In genomic region chr3:104500881-104501280, GRCm38 (mm10) we compare ENCODE assay signal across 19 mouse cellular contexts. TPM values are rescaled to one million over a fixed set of nuclear protein-coding genes. Genes with fewer than 3 reads are reported as not detected.
DNase-seq lines count a peak whose midpoint lies in the region; ATAC-seq lines count a peak whose summit lies in the region.
"Had no signal": no experiment of that assay in that cellular context is flagged by ENCODE, and none has a peak within 500 bp of the region (broad histone marks: within the 10 kb centered on the region; RNA-seq: fewer than 3 reads in every experiment).

No protein-coding gene starts in this region.

- 78% methylated on average over 2 of the region's 2 CpGs for WGBS in kidney, embryonic 14.5 days
- WGBS in intestine, embryonic 15.5 days, result 50% methylated on average over 2 of the region's 2 CpGs
- 44% methylated on average over 2 of the region's 2 CpGs for WGBS in neural tube, embryonic 14.5 days

- no peaks in the 10 kb centered on the region for H3K27me3 ChIP-seq in kidney, embryonic 14.5 days (ENCODE audit: control insufficient read depth, insufficient read depth, low read length)
- no peaks in the 10 kb centered on the region for H3K27me3 ChIP-seq in intestine, embryonic 15.5 days (replicated peaks)
- H3K27me3 ChIP-seq in neural tube, embryonic 14.5 days (ENCODE audit: control insufficient read depth, insufficient read depth, low read length), result no peaks in the 10 kb centered on the region
- H3K27me3 ChIP-seq: embryonic facial prominence, embryonic 12.5 days; hindbrain, embryonic 12.5 days had no signal

- H3K4me3 ChIP-seq in kidney, embryonic 14.5 days (ENCODE audit: low read length), result no peak overlapping the region
- no peak overlapping the region for H3K4me3 ChIP-seq in intestine, embryonic 15.5 days (replicated peaks)
- no peak overlapping the region for H3K4me3 ChIP-seq in neural tube, embryonic 14.5 days (ENCODE audit: low read depth, low read length)
- H3K4me3 ChIP-seq: embryonic facial prominence, embryonic 12.5 days; hindbrain, embryonic 12.5 days; midbrain, embryonic 10.5 days had no signal

- ATAC-seq in kidney, embryonic 14.5 days (ENCODE audit: low FRiP score, low TSS enrichment), result no peak
- peak; percentile 55; the same call in 1 of the 2 replicates for ATAC-seq in intestine, embryonic 15.5 days
- ATAC-seq in neural tube, embryonic 14.5 days (ENCODE audit: low read depth), result peak; percentile 79; the same call in 1 of the 2 replicates
- ATAC-seq: CD4-positive, CD25-positive, alpha-beta regulatory T cell, adult 4 months had no signal

- H3K27ac ChIP-seq in kidney, embryonic 14.5 days (ENCODE audit: low read depth, low read length), result no peak overlapping the region
- no peak overlapping the region for H3K27ac ChIP-seq in intestine, embryonic 15.5 days
- no peak overlapping the region for H3K27ac ChIP-seq in neural tube, embryonic 14.5 days (ENCODE audit: low read depth, low read length)
- H3K27ac ChIP-seq: embryonic facial prominence, embryonic 12.5 days; hindbrain, embryonic 12.5 days; midbrain, embryonic 10.5 days had no signal

- peak; percentile 78 for DNase-seq in kidney, adult 9 months
- peak; percentile 50 for DNase-seq in Muller cell, postnatal 12 days (ENCODE audit: inconsistent ontology term)
- no peak for DNase-seq in thymus, postnatal 14 days
- no peak for DNase-seq in B cell, adult 2 months
- DNase-seq in gastrocnemius, adult 18-20 months (ENCODE audit: low spot score), result no peak
- DNase-seq: adrenal gland, adult 8-10 months; cerebellum, adult 2 months; gastrocnemius, postnatal 25 days; liver; lung, adult 2 months; spleen, adult 18-20 months had no signal

- H3K36me3 ChIP-seq in kidney, embryonic 14.5 days (ENCODE audit: control insufficient read depth, insufficient read depth, low read length), result peaks cover 3% of the 10 kb centered on the region; the same call in 1 of the 2 replicates
- H3K36me3 ChIP-seq in intestine, embryonic 15.5 days, result no peaks in the 10 kb centered on the region
- H3K36me3 ChIP-seq in neural tube, embryonic 14.5 days (ENCODE audit: control insufficient read depth, insufficient read depth, low read length), result peaks cover 4% of the 10 kb centered on the region; the same call in 1 of the 2 replicates

- no peaks in the 10 kb centered on the region for H3K9me3 ChIP-seq in kidney, embryonic 14.5 days (ENCODE audit: control insufficient read depth, low read length)
- no peaks in the 10 kb centered on the region for H3K9me3 ChIP-seq in intestine, embryonic 15.5 days
- no peaks in the 10 kb centered on the region for H3K9me3 ChIP-seq in neural tube, embryonic 14.5 days (ENCODE audit: control insufficient read depth, low read length)
- H3K9me3 ChIP-seq: embryonic facial prominence, embryonic 12.5 days; G1E; hindbrain, embryonic 12.5 days; midbrain, embryonic 10.5 days had no signal

- no peak overlapping the region for H3K9ac ChIP-seq in kidney, embryonic 14.5 days (ENCODE audit: low read depth, low read length)
- no peak overlapping the region for H3K9ac ChIP-seq in intestine, embryonic 15.5 days
- H3K9ac ChIP-seq in neural tube, embryonic 14.5 days (replicated peaks; ENCODE audit: low read depth, low read length), result no peak overlapping the region
- H3K9ac ChIP-seq: embryonic facial prominence, embryonic 12.5 days; hindbrain, embryonic 12.5 days had no signal

- no peak overlapping the region for H3K4me2 ChIP-seq in kidney, embryonic 14.5 days (replicated peaks; ENCODE audit: low read depth, low read length)
- H3K4me2 ChIP-seq in intestine, embryonic 15.5 days (replicated peaks), result no peak overlapping the region
- no peak overlapping the region for H3K4me2 ChIP-seq in neural tube, embryonic 14.5 days (ENCODE audit: low read depth, low read length)
- H3K4me2 ChIP-seq: embryonic facial prominence, embryonic 12.5 days; hindbrain, embryonic 12.5 days had no signal

- no peaks in the 10 kb centered on the region for H3K4me1 ChIP-seq in kidney, embryonic 14.5 days (ENCODE audit: control insufficient read depth, insufficient read depth, low read length)
- no peaks in the 10 kb centered on the region for H3K4me1 ChIP-seq in intestine, embryonic 15.5 days (replicated peaks)
- peaks cover 6% of the 10 kb centered on the region; the same call in 1 of the 2 replicates for H3K4me1 ChIP-seq in neural tube, embryonic 14.5 days (ENCODE audit: control insufficient read depth, insufficient read depth, low read length)
- H3K4me1 ChIP-seq: embryonic facial prominence, embryonic 12.5 days; midbrain, embryonic 10.5 days had no signal

RNA-seq across cellular contexts. Expression of gene Lrig2, which starts 10.8 kb away (rescaled TPM):
- 9.8 and 25.6 TPM in 2 replicates for polyA plus RNA-seq in kidney, embryonic 14.5 days (2014; fragmentation: Nextera tagmentation; extraction: Ambion mirVana)
- polyA plus RNA-seq in intestine, embryonic 15.5 days (2015; fragmentation: Nextera tagmentation; extraction: Ambion mirVana), result 11.2 and 13.3 TPM in 2 replicates
- 33.8 and 46.3 TPM in 2 replicates for polyA plus RNA-seq in neural tube, embryonic 14.5 days (2014; fragmentation: Nextera tagmentation; extraction: Ambion mirVana)
- 1 to 10 TPM; 5.6 to 6.0 TPM for total RNA-seq in gastrocnemius, adult 18-20 months (2021)

Comparison
In these comparisons a context has a peak if more than half of its experiments do, and no peak if none do; other contexts are left out.
1. DNase-seq: peak in kidney, adult 9 months (single experiment) and Muller cell, postnatal 12 days (single experiment); none in thymus, postnatal 14 days (single experiment), B cell, adult 2 months (0 of 2) and gastrocnemius, adult 18-20 months (single experiment).